Mouse (Mus musculus) E14TG2a.4 (cell line): ENCODE results near the gene Bcl2a1a.
"Not testable (repeated sequence)": the region's sequence is repeated elsewhere in the genome, so short reads cannot be mapped to it uniquely, and the experiment has no call there.

Experiments
- CTCF ChIP-seq: conservative IDR thresholded peaks from 2 replicates; pipeline ENCODE4 v1.5.1; 2014; ENCODE audit warnings: low read length
- POU5F1 ChIP-seq: IDR thresholded peaks from 2 replicates; pipeline ENCODE4 v1.6.1; 2014; ENCODE audit warnings: low read length, borderline replicate concordance

- not testable (repeated sequence) for TF ChIP-seq CTCF, POU5F1
Observed at GRCm38 (mm10) chr9:88969502-88969901, 12.8 kb downstream of the Bcl2a1a start.
